8 mouse cellular contexts compared by ENCODE assay signal in genomic region chr8:125165505-125166446, GRCm38 (mm10).
DNase-seq lines count a peak whose midpoint lies in the region; ATAC-seq and TF ChIP-seq lines count a peak whose summit lies in the region.

No protein-coding gene starts in this region.

- peak; percentile 87 for TF ChIP-seq CTCF in E14TG2a.4 (conservative IDR thresholded peaks at IDR 0.05; ENCODE audit: low read length)
- TF ChIP-seq CTCF in forebrain, postnatal 0 days (IDR thresholded peaks at IDR 0.05; ENCODE audit: low read depth), result peak; percentile 62

- DNase-seq in hindbrain, embryonic 14.5 days (ENCODE audit: low spot score), result no peak
- peak; percentile 20 for DNase-seq in cerebellum, adult 11-12 months
- peak; percentile 60 for DNase-seq in forebrain, postnatal 0 days
- DNase-seq in kidney, adult 9 months, result peak; percentile 58
- peak; percentile 64 for DNase-seq in lung, postnatal 10 days
- DNase-seq in telencephalon, adult 2 months (ENCODE audit: low read depth, low spot score), result peak; percentile 16

- no peak overlapping the region for H3K4me3 ChIP-seq in hindbrain, embryonic 16.5 days (ENCODE audit: low read length)
- H3K4me3 ChIP-seq in hindbrain, embryonic 14.5 days (replicated peaks; ENCODE audit: low read length), result no peak overlapping the region
- no peak overlapping the region for H3K4me3 ChIP-seq in E14TG2a.4 (replicated peaks; ENCODE audit: low read length)
- H3K4me3 ChIP-seq in forebrain, postnatal 0 days (ENCODE audit: low read depth, low read length), result no peak overlapping the region

- no peaks in the 10 kb centered on the region for H3K9me3 ChIP-seq in hindbrain, embryonic 16.5 days (ENCODE audit: control insufficient read depth, low read length)
- no peaks in the 10 kb centered on the region for H3K9me3 ChIP-seq in hindbrain, embryonic 14.5 days (ENCODE audit: control insufficient read depth, low read length)
- H3K9me3 ChIP-seq in E14TG2a.4 (ENCODE audit: low read length), result no peaks in the 10 kb centered on the region
- no peaks in the 10 kb centered on the region for H3K9me3 ChIP-seq in forebrain, postnatal 0 days (ENCODE audit: low read length)

- 74% methylated on average over 11 of the region's 11 CpGs for WGBS in hindbrain, embryonic 16.5 days
- WGBS in hindbrain, embryonic 14.5 days, result 72% methylated on average over 11 of the region's 11 CpGs
- WGBS in forebrain, postnatal 0 days, result 68% methylated on average over 11 of the region's 11 CpGs

- H3K27me3 ChIP-seq in hindbrain, embryonic 16.5 days (replicated peaks; ENCODE audit: control insufficient read depth, insufficient read depth, low read length), result no peaks in the 10 kb centered on the region; the same call in 1 of the 2 replicates
- 0 out of 2 replicates have a peak, but pooled peaks cover 6% of the 10 kb centered on the region for H3K27me3 ChIP-seq in hindbrain, embryonic 14.5 days (ENCODE audit: control insufficient read depth, insufficient read depth, low read length)
- peaks cover 2% of the 10 kb centered on the region; the same call in 1 of the 2 replicates for H3K27me3 ChIP-seq in E14TG2a.4 (ENCODE audit: insufficient read depth, low read length)
- H3K27me3 ChIP-seq in forebrain, postnatal 0 days (ENCODE audit: insufficient read depth, low read length), result no peaks in the 10 kb centered on the region

- no peak overlapping the region for H3K4me2 ChIP-seq in hindbrain, embryonic 16.5 days (ENCODE audit: low read length)
- no peak overlapping the region for H3K4me2 ChIP-seq in hindbrain, embryonic 14.5 days (replicated peaks)
- no peak overlapping the region for H3K4me2 ChIP-seq in forebrain, postnatal 0 days (ENCODE audit: low read depth)

- H3K4me1 ChIP-seq in hindbrain, embryonic 16.5 days (ENCODE audit: control insufficient read depth, insufficient read depth, low read depth, low read length), result peaks cover 6% of the 10 kb centered on the region
- peaks cover 9% of the 10 kb centered on the region for H3K4me1 ChIP-seq in hindbrain, embryonic 14.5 days (replicated peaks; ENCODE audit: control insufficient read depth, insufficient read depth, low read length)
- H3K4me1 ChIP-seq in E14TG2a.4 (replicated peaks; ENCODE audit: low read depth, low read length), result peaks cover 17% of the 10 kb centered on the region
- H3K4me1 ChIP-seq in forebrain, postnatal 0 days (ENCODE audit: insufficient read depth), result 0 out of 2 replicates have a peak, but pooled peaks cover 3% of the 10 kb centered on the region

- H3K9ac ChIP-seq in hindbrain, embryonic 16.5 days (ENCODE audit: low read depth, low read length), result no peak overlapping the region
- no peak overlapping the region for H3K9ac ChIP-seq in hindbrain, embryonic 14.5 days
- no peak overlapping the region for H3K9ac ChIP-seq in forebrain, postnatal 0 days

- no peaks in the 10 kb centered on the region for H3K36me3 ChIP-seq in hindbrain, embryonic 16.5 days (ENCODE audit: control insufficient read depth, insufficient read depth, low read length)
- no peaks in the 10 kb centered on the region for H3K36me3 ChIP-seq in hindbrain, embryonic 14.5 days (replicated peaks; ENCODE audit: control insufficient read depth, insufficient read depth)
- H3K36me3 ChIP-seq in E14TG2a.4 (ENCODE audit: insufficient read depth, low read length), result no peaks in the 10 kb centered on the region
- no peaks in the 10 kb centered on the region for H3K36me3 ChIP-seq in forebrain, postnatal 0 days (ENCODE audit: insufficient read depth)

- ATAC-seq in hindbrain, embryonic 16.5 days, result 0 out of 2 replicates have a peak, but pooled peaks have one; percentile 32
- no peak for ATAC-seq in hindbrain, embryonic 14.5 days (ENCODE audit: low FRiP score)
- ATAC-seq in forebrain, postnatal 0 days, result peak; percentile 42; the same call in 1 of the 2 replicates

- no peak overlapping the region for H3K27ac ChIP-seq in hindbrain, embryonic 16.5 days (ENCODE audit: low read depth, low read length)
- H3K27ac ChIP-seq in hindbrain, embryonic 14.5 days, result no peak overlapping the region
- no peak overlapping the region for H3K27ac ChIP-seq in forebrain, postnatal 0 days (ENCODE audit: low read depth, low read length)
